Mouse (Mus musculus): ENCODE measurements around the gene C5ar1. TPM values are rescaled to one million over a fixed set of nuclear protein-coding genes. Genes with fewer than 3 reads are reported as not detected.

C5ar1 gene
- polyA plus RNA-seq, 1 experiment from 2014 or later, result 2.0 TPM

DNA sequence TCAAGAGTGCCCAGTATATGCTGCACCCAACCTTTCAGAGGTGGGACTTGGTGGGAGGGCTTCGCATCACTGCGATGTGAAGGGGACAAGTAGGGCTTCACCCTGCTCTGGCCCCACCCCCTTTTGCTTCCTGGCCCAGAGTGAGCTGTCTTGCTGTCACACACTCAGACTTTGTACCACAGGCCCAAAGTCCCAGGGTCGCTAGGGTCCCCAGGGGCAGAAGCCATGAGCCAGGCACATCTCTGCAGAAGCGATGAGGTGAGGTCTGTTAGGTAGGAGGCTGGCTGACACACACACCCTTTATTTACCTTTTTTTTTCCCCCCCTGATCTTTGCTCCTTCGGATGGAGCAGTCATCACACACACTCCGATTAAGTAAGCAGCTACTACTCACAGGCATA lies 46.1 kb downstream of the C5ar1 start:
- Histone ChIP-seq H3K4me2 (no peak overlapping the region), H3K4me3 (no peak overlapping the region), H3K9ac (no peak overlapping the region), H3K27ac (no peak overlapping the region), H3K27me3 (no peaks in the 10 kb centered on the region), H3K4me1 (replicated peaks) (no peaks in the 10 kb centered on the region), H3K36me3 (peaks cover 26% of the 10 kb centered on the region), H3K9me3 (replicated peaks) (no peaks in the 10 kb centered on the region)
- no peak for ATAC-seq (replicated peaks; ENCODE audit: insufficient number of reproducible peaks, insufficient read depth, low FRiP score, low read depth)
- WGBS, result 89% methylated on average over 6 of the region's 6 CpGs

- WGBS, result 71% methylated on average over 12 of the region's 12 CpGs
- no peaks in the 10 kb centered on the region for H3K9me3 ChIP-seq (replicated peaks)
- peaks cover 25% of the 10 kb centered on the region for H3K36me3 ChIP-seq
- no peaks in the 10 kb centered on the region for H3K27me3 ChIP-seq
- no peak overlapping the region for H3K4me3 ChIP-seq
- no peaks in the 10 kb centered on the region for H3K4me1 ChIP-seq (replicated peaks)
- no peak overlapping the region for H3K4me2 ChIP-seq
- no peak for ATAC-seq (replicated peaks; ENCODE audit: insufficient number of reproducible peaks, insufficient read depth, low FRiP score, low read depth)
- no peak overlapping the region for H3K9ac ChIP-seq
- no peak overlapping the region for H3K27ac ChIP-seq
Observed at GRCm38 (mm10) chr7:16210862-16211365, 48.4 kb downstream of the C5ar1 start.

DNA sequence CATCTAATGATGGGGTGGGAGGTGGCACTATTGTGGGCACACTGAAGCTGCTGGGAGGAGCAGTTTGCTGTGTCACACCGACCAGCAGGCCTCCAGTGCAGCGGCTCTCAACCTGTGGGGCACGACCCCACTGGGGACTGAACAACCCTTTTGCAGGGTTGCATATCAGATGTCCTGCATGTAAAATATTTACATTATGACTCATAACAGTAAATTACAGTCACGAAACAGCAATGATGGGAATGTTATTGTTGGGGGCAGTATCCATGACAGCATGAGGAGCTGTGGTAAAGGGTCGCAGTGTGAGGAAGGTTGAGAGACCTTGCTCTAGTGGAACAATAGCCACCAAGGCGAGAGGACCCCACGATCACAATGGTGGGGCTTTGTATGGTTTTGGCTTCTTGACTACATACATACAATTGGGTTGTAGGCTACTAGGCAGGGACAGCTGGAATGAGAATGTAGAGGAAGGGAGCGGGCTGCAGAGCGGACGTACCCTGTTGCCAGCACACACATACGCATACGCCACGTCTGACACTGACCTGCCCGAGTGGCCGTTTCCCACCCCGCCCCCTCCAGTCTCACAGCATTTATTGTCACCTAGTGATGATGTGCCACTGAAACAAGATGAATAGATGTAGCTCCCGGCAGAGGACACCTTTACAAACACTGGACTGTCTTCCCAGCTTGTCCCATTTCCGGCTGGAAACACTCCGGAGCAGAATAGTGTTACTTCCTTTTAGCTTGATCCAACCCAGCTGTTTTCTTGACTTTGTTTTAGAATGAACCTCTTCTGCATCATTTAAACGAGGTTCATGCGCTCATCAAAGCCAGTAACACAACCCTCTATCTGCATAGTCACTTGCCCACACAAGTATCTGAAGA lies 50.3 kb downstream of the C5ar1 start:
- H3K4me2 ChIP-seq, result no peak overlapping the region
- no peaks in the 10 kb centered on the region for H3K4me1 ChIP-seq (replicated peaks)
- 81% methylated on average over 21 of the region's 21 CpGs for WGBS
- H3K27ac ChIP-seq, result no peak overlapping the region
- no peaks in the 10 kb centered on the region for H3K9me3 ChIP-seq (replicated peaks)
- H3K36me3 ChIP-seq, result peaks cover 15% of the 10 kb centered on the region
- H3K4me3 ChIP-seq, result no peak overlapping the region
- no peak for ATAC-seq (replicated peaks; ENCODE audit: insufficient number of reproducible peaks, insufficient read depth, low FRiP score, low read depth)
- H3K9ac ChIP-seq, result no peak overlapping the region
- no peaks in the 10 kb centered on the region for H3K27me3 ChIP-seq

DNA sequence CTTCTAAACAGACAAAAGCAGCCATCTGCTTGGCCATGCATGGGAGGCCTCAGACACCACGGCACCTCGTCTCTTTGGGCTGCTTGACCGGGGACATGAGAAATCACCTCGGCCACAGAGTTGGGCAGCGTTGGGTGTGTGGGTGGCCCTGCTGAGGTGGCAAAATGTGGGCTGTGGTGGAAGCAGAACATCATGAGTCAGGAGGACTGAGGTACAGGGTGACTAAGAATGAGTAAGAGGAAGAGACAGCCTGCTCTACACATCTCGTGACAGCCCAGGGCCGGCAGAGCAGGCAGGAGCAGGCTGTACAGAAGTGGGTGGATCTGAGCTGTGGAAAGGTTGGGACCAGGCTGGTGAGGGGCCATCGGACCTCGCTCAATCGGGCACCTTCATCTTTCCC lies 51.8 kb downstream of the C5ar1 start:
- no peak overlapping the region for H3K27ac ChIP-seq
- whole genome bisulfite sequencing, result 79% methylated on average over 10 of the region's 10 CpGs
- no peaks in the 10 kb centered on the region for H3K9me3 ChIP-seq (replicated peaks)
- H3K9ac ChIP-seq, result no peak overlapping the region
- no peak for ATAC-seq (replicated peaks; ENCODE audit: insufficient number of reproducible peaks, insufficient read depth, low FRiP score, low read depth)
- H3K4me3 ChIP-seq, result no peak overlapping the region
- H3K4me1 ChIP-seq (replicated peaks), result no peaks in the 10 kb centered on the region
- no peaks in the 10 kb centered on the region for H3K27me3 ChIP-seq
- no peak overlapping the region for H3K4me2 ChIP-seq
- H3K36me3 ChIP-seq, result peaks cover 17% of the 10 kb centered on the region; the same call in 1 of the 2 replicates

DNA sequence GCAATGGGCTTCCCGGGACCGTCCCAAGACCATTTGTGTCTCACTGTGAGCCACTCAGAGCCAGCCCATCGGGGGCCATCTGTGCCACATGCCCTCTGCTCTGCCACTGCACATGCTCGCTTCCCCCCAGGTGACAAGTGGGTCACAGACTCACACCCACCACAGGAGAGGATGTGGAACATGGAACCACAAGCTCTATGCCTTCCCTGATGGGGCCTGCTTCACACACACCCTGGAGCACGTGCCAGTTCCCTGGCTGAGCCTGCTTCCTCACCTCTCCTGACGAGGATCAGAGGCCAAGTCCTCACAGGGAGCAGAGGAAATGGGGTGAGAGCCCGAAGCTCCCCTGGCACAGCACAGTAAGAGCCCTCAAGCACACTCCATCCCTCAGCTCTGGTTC lies 52.3 kb downstream of the C5ar1 start:
- H3K36me3 ChIP-seq, result peaks cover 18% of the 10 kb centered on the region; the same call in 1 of the 2 replicates
- no peaks in the 10 kb centered on the region for H3K9me3 ChIP-seq (replicated peaks)
- H3K4me3 ChIP-seq, result no peak overlapping the region
- H3K4me1 ChIP-seq (replicated peaks), result no peaks in the 10 kb centered on the region
- H3K27me3 ChIP-seq, result no peaks in the 10 kb centered on the region
- no peak for ATAC-seq (replicated peaks; ENCODE audit: insufficient number of reproducible peaks, insufficient read depth, low FRiP score, low read depth)
- no peak overlapping the region for H3K27ac ChIP-seq
- no peak overlapping the region for H3K9ac ChIP-seq
- 73% methylated on average over 7 of the region's 7 CpGs for WGBS
- H3K4me2 ChIP-seq, result no peak overlapping the region

- no peak overlapping the region for H3K4me2 ChIP-seq
- H3K4me3 ChIP-seq, result no peak overlapping the region
- no peaks in the 10 kb centered on the region for H3K9me3 ChIP-seq (replicated peaks)
- peaks cover 31% of the 10 kb centered on the region for H3K36me3 ChIP-seq
- no peaks in the 10 kb centered on the region for H3K4me1 ChIP-seq (replicated peaks)
- no peak overlapping the region for H3K9ac ChIP-seq
- ATAC-seq (replicated peaks; ENCODE audit: insufficient number of reproducible peaks, insufficient read depth, low FRiP score, low read depth), result no peak
- 76% methylated on average over 9 of the region's 9 CpGs for WGBS
- H3K27me3 ChIP-seq, result no peaks in the 10 kb centered on the region
- no peak overlapping the region for H3K27ac ChIP-seq
Observed at GRCm38 (mm10) chr7:16204791-16205190, 54.5 kb downstream of the C5ar1 start.

GRCm38 (mm10) chr7:16203505-16203903 lies 55.8 kb downstream of the C5ar1 start:
- H3K4me2 ChIP-seq, result no peak overlapping the region
- no peak for ATAC-seq (replicated peaks; ENCODE audit: insufficient number of reproducible peaks, insufficient read depth, low FRiP score, low read depth)
- no peaks in the 10 kb centered on the region for H3K4me1 ChIP-seq (replicated peaks)
- peaks cover 44% of the 10 kb centered on the region for H3K36me3 ChIP-seq
- H3K4me3 ChIP-seq, result no peak overlapping the region
- H3K9me3 ChIP-seq (replicated peaks), result no peaks in the 10 kb centered on the region
- WGBS, result 90% methylated on average over 13 of the region's 13 CpGs
- no peak overlapping the region for H3K27ac ChIP-seq
- H3K27me3 ChIP-seq, result no peaks in the 10 kb centered on the region
- H3K9ac ChIP-seq, result no peak overlapping the region

- Histone ChIP-seq H3K9ac (no peak overlapping the region), H3K36me3 (peaks cover 49% of the 10 kb centered on the region), H3K4me2 (no peak overlapping the region), H3K4me3 (no peak overlapping the region), H3K4me1 (replicated peaks) (no peaks in the 10 kb centered on the region), H3K27ac (no peak overlapping the region), H3K9me3 (replicated peaks) (no peaks in the 10 kb centered on the region), H3K27me3 (no peaks in the 10 kb centered on the region)
- WGBS, result 79% methylated on average over 15 of the region's 15 CpGs
- ATAC-seq (replicated peaks; ENCODE audit: insufficient number of reproducible peaks, insufficient read depth, low FRiP score, low read depth), result no peak
Observed at GRCm38 (mm10) chr7:16202756-16203504, 56.4 kb downstream of the C5ar1 start.

GRCm38 (mm10) chr7:16201136-16201535 lies 58.2 kb downstream of the C5ar1 start:
- H3K36me3 ChIP-seq, result peaks cover 54% of the 10 kb centered on the region
- no peak overlapping the region for H3K27ac ChIP-seq
- H3K4me2 ChIP-seq, result no peak overlapping the region

GRCm38 (mm10) chr7:16198540-16198939 lies 60.8 kb downstream of the C5ar1 start:
- Histone ChIP-seq H3K4me3 (no peak overlapping the region), H3K9ac (no peak overlapping the region), H3K4me1 (replicated peaks) (no peaks in the 10 kb centered on the region), H3K9me3 (replicated peaks) (no peaks in the 10 kb centered on the region), H3K27ac (no peak overlapping the region), H3K27me3 (no peaks in the 10 kb centered on the region), H3K4me2 (no peak overlapping the region), H3K36me3 (peaks cover 48% of the 10 kb centered on the region)
- WGBS, result 78% methylated on average over 11 of the region's 11 CpGs
- no peak for ATAC-seq (replicated peaks; ENCODE audit: insufficient number of reproducible peaks, insufficient read depth, low FRiP score, low read depth)

More at GRCm38 (mm10) chr7:16201136-16201535, 58.2 kb downstream of the C5ar1 start:
- H3K9ac ChIP-seq, result no peak overlapping the region
- H3K4me3 ChIP-seq, result no peak overlapping the region
- no peaks in the 10 kb centered on the region for H3K4me1 ChIP-seq (replicated peaks)
- no peaks in the 10 kb centered on the region for H3K9me3 ChIP-seq (replicated peaks)
- no peak for ATAC-seq (replicated peaks; ENCODE audit: insufficient number of reproducible peaks, insufficient read depth, low FRiP score, low read depth)
- no peaks in the 10 kb centered on the region for H3K27me3 ChIP-seq
- WGBS, result 66% methylated on average over 6 of the region's 6 CpGs

- H3K27ac ChIP-seq, result peak overlapping the region; percentile 31; the same call in 1 of the 2 replicates
- H3K27me3 ChIP-seq, result no peaks in the 10 kb centered on the region
- H3K9ac ChIP-seq, result no peak overlapping the region
- no peak; the same call in 1 of the 2 replicates for ATAC-seq (replicated peaks; ENCODE audit: insufficient number of reproducible peaks, insufficient read depth, low FRiP score, low read depth)
- H3K4me1 ChIP-seq (replicated peaks), result no peaks in the 10 kb centered on the region
- no peak overlapping the region for H3K4me2 ChIP-seq
- peaks cover 41% of the 10 kb centered on the region for H3K36me3 ChIP-seq
- H3K4me3 ChIP-seq, result no peak overlapping the region
- H3K9me3 ChIP-seq (replicated peaks), result no peaks in the 10 kb centered on the region
- 71% methylated on average over 5 of the region's 5 CpGs for WGBS
Observed at GRCm38 (mm10) chr7:16197166-16197565, 62.2 kb downstream of the C5ar1 start.

All from heart, embryonic 15.5 days (tissue).